Mouse (Mus musculus): ENCODE results near the gene Slc32a1.
A peak's percentile ranks its signal among the peaks of the same experiment; 100 is the strongest.

Gene Slc32a1

DNA sequence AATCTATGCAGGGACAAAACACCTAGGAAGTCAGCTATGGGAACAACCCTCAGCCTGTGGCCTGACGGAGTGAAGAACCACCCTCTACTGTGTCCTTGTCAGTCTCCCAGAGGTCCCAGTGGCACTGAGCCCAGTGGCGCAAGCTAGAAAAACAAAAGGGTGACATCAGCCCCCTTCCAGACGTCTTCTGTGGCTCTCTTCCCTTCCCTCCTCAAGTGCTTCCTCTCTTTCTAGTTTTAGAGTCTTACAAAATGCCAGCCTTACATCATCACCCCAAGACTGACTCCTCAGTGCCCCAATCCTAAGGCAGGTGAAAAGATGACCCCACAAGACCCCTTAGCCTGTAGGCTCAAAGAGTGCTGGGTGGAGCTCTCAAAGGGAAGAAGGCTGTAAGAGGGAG lies 20.1 kb upstream of the Slc32a1 start:
- no peaks in the 10 kb centered on the region for H3K36me3 ChIP-seq (ENCODE audit: insufficient read depth, low read length)
- no peak overlapping the region for H3K4me3 ChIP-seq (replicated peaks; ENCODE audit: low read length)
- H3K27me3 ChIP-seq (ENCODE audit: insufficient read depth, low read length): peaks cover 31% of the 10 kb centered on the region
- TF ChIP-seq CTCF (conservative IDR thresholded peaks at IDR 0.05; ENCODE audit: low read length): no peak
- no peak for TF ChIP-seq POU5F1 (IDR thresholded peaks at IDR 0.05; ENCODE audit: borderline replicate concordance, low read length)
- TF ChIP-seq NANOG (IDR thresholded peaks at IDR 0.05; ENCODE audit: borderline replicate concordance, low read length): no peak
- peaks cover 4% of the 10 kb centered on the region for H3K9me3 ChIP-seq (ENCODE audit: low read length)
- H3K4me1 ChIP-seq (replicated peaks; ENCODE audit: low read depth, low read length): peaks cover 37% of the 10 kb centered on the region

DNA sequence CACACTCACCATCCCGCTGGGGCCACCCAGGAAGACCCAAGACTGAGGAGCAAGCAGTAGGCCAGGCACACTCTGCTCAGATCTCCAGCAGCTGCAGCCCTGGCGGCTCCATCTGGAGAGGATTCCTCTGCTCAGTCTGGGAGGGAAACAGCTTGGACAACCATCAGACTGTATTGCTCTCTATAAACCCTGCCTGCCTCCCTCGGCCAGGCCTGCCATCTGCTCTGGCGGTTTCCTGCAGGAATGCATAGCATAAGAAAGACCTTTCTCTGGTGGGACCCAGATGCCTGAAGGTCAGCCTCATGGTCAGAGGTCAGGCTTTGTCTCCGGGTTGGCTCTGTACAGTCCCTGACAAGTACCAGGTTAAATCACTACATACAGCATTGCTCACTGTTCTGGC lies 19.3 kb upstream of the Slc32a1 start:
- Histone ChIP-seq H3K9me3 (ENCODE audit: low read length) (peaks cover 12% of the 10 kb centered on the region), H3K27me3 (ENCODE audit: insufficient read depth, low read length) (peaks cover 32% of the 10 kb centered on the region), H3K4me1 (replicated peaks; ENCODE audit: low read depth, low read length) (peaks cover 39% of the 10 kb centered on the region), H3K4me3 (replicated peaks; ENCODE audit: low read length) (no peak overlapping the region; the same call in 1 of the 2 replicates), H3K36me3 (ENCODE audit: insufficient read depth, low read length) (no peaks in the 10 kb centered on the region)
- TF ChIP-seq NANOG (IDR thresholded peaks at IDR 0.05; ENCODE audit: borderline replicate concordance, low read length) (peak; percentile 14; the same call in 1 of the 2 replicates), POU5F1 (IDR thresholded peaks at IDR 0.05; ENCODE audit: borderline replicate concordance, low read length) (no peak)

DNA sequence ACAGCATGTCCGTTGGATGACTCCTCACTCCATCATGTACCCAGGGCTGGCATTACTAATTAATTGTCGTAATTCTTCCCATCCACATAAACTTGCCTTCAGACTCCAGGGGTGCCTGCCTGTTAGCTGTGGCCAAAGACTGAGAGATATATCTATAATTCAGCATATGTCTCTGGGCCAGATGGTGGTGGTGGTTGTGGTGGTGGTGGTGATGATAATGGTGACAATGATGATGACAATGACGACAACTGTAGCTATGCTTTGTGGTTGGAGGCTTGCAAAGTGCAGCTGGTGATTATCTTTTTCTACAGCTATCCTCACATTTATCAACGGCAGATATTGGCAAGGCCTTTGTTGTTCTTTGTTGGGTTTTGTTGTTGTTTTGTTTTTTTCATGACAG lies 17.2 kb upstream of the Slc32a1 start:
- Histone ChIP-seq H3K9me3 (ENCODE audit: low read length) (peaks cover 14% of the 10 kb centered on the region), H3K4me1 (replicated peaks; ENCODE audit: low read depth, low read length) (peaks cover 39% of the 10 kb centered on the region), H3K36me3 (ENCODE audit: insufficient read depth, low read length) (no peaks in the 10 kb centered on the region), H3K4me3 (replicated peaks; ENCODE audit: low read length) (no peak overlapping the region), H3K27me3 (ENCODE audit: insufficient read depth, low read length) (peaks cover 27% of the 10 kb centered on the region)
- no peak for TF ChIP-seq CTCF (conservative IDR thresholded peaks at IDR 0.05; ENCODE audit: low read length)
- TF ChIP-seq POU5F1 (IDR thresholded peaks at IDR 0.05; ENCODE audit: borderline replicate concordance, low read length): no peak
- no peak for TF ChIP-seq NANOG (IDR thresholded peaks at IDR 0.05; ENCODE audit: borderline replicate concordance, low read length)

- peaks cover 35% of the 10 kb centered on the region for H3K4me1 ChIP-seq (replicated peaks; ENCODE audit: low read depth, low read length)
- H3K9me3 ChIP-seq (ENCODE audit: low read length): peaks cover 14% of the 10 kb centered on the region
- H3K36me3 ChIP-seq (ENCODE audit: insufficient read depth, low read length): no peaks in the 10 kb centered on the region
- H3K27me3 ChIP-seq (ENCODE audit: insufficient read depth, low read length): peaks cover 37% of the 10 kb centered on the region
- TF ChIP-seq CTCF (conservative IDR thresholded peaks at IDR 0.05; ENCODE audit: low read length) (no peak), NANOG (IDR thresholded peaks at IDR 0.05; ENCODE audit: borderline replicate concordance, low read length) (no peak), POU5F1 (IDR thresholded peaks at IDR 0.05; ENCODE audit: borderline replicate concordance, low read length) (no peak)
- H3K4me3 ChIP-seq (replicated peaks; ENCODE audit: low read length): no peak overlapping the region
Observed at GRCm38 (mm10) chr2:158595103-158595502, 15.5 kb upstream of the Slc32a1 start.

GRCm38 (mm10) chr2:158595577-158595976 lies 15.0 kb upstream of the Slc32a1 start:
- H3K4me1 ChIP-seq (replicated peaks; ENCODE audit: low read depth, low read length): peaks cover 35% of the 10 kb centered on the region
- peaks cover 38% of the 10 kb centered on the region for H3K27me3 ChIP-seq (ENCODE audit: insufficient read depth, low read length)
- H3K36me3 ChIP-seq (ENCODE audit: insufficient read depth, low read length): no peaks in the 10 kb centered on the region
- TF ChIP-seq POU5F1 (IDR thresholded peaks at IDR 0.05; ENCODE audit: borderline replicate concordance, low read length): no peak
- no peak for TF ChIP-seq NANOG (IDR thresholded peaks at IDR 0.05; ENCODE audit: borderline replicate concordance, low read length)
- TF ChIP-seq CTCF (conservative IDR thresholded peaks at IDR 0.05; ENCODE audit: low read length): no peak
- peaks cover 14% of the 10 kb centered on the region for H3K9me3 ChIP-seq (ENCODE audit: low read length)
- no peak overlapping the region for H3K4me3 ChIP-seq (replicated peaks; ENCODE audit: low read length)

DNA sequence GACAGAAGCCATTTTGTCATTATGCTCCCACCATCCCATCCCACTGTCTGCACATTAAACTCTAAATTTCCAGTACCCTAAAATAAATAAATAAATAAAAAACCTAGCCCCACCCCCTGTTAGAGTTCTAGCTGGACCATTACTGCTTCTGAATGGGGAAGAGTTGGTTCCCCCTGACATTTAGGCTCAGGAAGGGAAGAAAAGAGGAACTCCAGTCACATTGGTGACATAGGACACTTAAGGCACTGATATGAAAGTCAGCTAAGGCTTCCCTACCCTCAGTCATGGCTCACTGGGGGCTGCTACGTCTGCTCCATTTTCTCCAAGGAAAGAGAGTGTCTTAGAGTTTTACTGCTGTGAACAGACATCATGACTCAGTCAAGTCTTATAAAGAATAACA lies 13.8 kb upstream of the Slc32a1 start:
- Histone ChIP-seq H3K9me3 (ENCODE audit: low read length) (peaks cover 14% of the 10 kb centered on the region), H3K27me3 (ENCODE audit: insufficient read depth, low read length) (peaks cover 38% of the 10 kb centered on the region)

DNA sequence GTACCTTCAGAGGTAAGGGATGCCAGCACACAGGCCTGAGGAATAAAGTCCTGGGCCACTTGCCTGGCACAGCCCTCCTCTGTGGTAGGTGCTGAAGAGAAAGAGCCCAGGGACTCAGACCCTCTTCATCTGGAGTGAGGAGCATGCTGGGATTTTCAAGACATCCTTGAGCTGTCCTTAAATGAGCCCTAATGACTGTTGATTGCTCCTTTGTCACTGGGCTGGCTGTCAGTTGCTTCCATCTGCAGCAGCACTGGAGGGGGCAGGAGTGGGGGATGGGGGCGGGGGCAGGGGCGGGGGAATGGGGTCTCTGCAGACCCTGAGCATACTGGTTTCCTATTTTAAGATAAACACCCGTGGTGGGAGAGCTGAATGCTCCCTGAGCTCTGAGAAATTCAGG lies 10.1 kb upstream of the Slc32a1 start:
- Histone ChIP-seq H3K27me3 (ENCODE audit: insufficient read depth, low read length) (peaks cover 38% of the 10 kb centered on the region), H3K4me1 (replicated peaks; ENCODE audit: low read depth, low read length) (peaks cover 25% of the 10 kb centered on the region), H3K9me3 (ENCODE audit: low read length) (peaks cover 10% of the 10 kb centered on the region), H3K4me3 (replicated peaks; ENCODE audit: low read length) (no peak overlapping the region), H3K36me3 (ENCODE audit: insufficient read depth, low read length) (no peaks in the 10 kb centered on the region)
- TF ChIP-seq CTCF (conservative IDR thresholded peaks at IDR 0.05; ENCODE audit: low read length) (no peak), NANOG (IDR thresholded peaks at IDR 0.05; ENCODE audit: borderline replicate concordance, low read length) (peak; percentile 35; the same call in 1 of the 2 replicates)

More for the DNA sequence above, 13.8 kb upstream of the Slc32a1 start:
- H3K36me3 ChIP-seq (ENCODE audit: insufficient read depth, low read length): no peaks in the 10 kb centered on the region
- H3K4me1 ChIP-seq (replicated peaks; ENCODE audit: low read depth, low read length): peaks cover 34% of the 10 kb centered on the region
- no peak overlapping the region for H3K4me3 ChIP-seq (replicated peaks; ENCODE audit: low read length)
- TF ChIP-seq NANOG (IDR thresholded peaks at IDR 0.05; ENCODE audit: borderline replicate concordance, low read length) (no peak), POU5F1 (IDR thresholded peaks at IDR 0.05; ENCODE audit: borderline replicate concordance, low read length) (no peak), CTCF (conservative IDR thresholded peaks at IDR 0.05; ENCODE audit: low read length) (no peak)

DNA sequence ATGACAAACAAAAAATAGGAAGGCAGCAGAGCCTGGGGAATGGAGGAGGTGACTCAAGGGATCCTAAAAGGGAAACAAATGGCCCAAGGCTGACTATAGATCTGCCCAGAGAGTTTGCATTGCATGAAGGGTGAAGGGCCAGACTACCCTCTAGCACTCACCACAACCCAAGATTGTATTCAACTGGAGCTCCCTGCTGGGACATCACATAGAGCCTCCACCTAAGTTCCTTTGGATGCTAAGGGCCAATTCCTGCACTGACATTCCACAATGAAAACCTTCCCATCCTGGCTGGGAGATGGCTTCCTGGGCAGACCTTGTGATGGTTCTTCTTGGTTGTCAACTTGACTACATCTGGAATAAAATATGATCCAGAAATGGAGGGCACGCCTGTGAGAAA lies 9.2 kb upstream of the Slc32a1 start:
- Histone ChIP-seq H3K9me3 (ENCODE audit: low read length) (peaks cover 2% of the 10 kb centered on the region; the same call in 1 of the 2 replicates), H3K4me1 (replicated peaks; ENCODE audit: low read depth, low read length) (peaks cover 24% of the 10 kb centered on the region), H3K4me3 (replicated peaks; ENCODE audit: low read length) (no peak overlapping the region), H3K36me3 (ENCODE audit: insufficient read depth, low read length) (no peaks in the 10 kb centered on the region), H3K27me3 (ENCODE audit: insufficient read depth, low read length) (peaks cover 37% of the 10 kb centered on the region)
- no peak for TF ChIP-seq CTCF (conservative IDR thresholded peaks at IDR 0.05; ENCODE audit: low read length)
- no peak for TF ChIP-seq POU5F1 (IDR thresholded peaks at IDR 0.05; ENCODE audit: borderline replicate concordance, low read length)
- no peak for TF ChIP-seq NANOG (IDR thresholded peaks at IDR 0.05; ENCODE audit: borderline replicate concordance, low read length)

GRCm38 (mm10) chr2:158602663-158603062 lies 7.9 kb upstream of the Slc32a1 start:
- Histone ChIP-seq H3K4me1 (replicated peaks; ENCODE audit: low read depth, low read length) (peaks cover 24% of the 10 kb centered on the region), H3K27me3 (ENCODE audit: insufficient read depth, low read length) (peaks cover 44% of the 10 kb centered on the region), H3K36me3 (ENCODE audit: insufficient read depth, low read length) (no peaks in the 10 kb centered on the region), H3K4me3 (replicated peaks; ENCODE audit: low read length) (no peak overlapping the region), H3K9me3 (ENCODE audit: low read length) (no peaks in the 10 kb centered on the region)
- TF ChIP-seq POU5F1 (IDR thresholded peaks at IDR 0.05; ENCODE audit: borderline replicate concordance, low read length): no peak
- TF ChIP-seq NANOG (IDR thresholded peaks at IDR 0.05; ENCODE audit: borderline replicate concordance, low read length): no peak
- no peak for TF ChIP-seq CTCF (conservative IDR thresholded peaks at IDR 0.05; ENCODE audit: low read length)
